Mouse (Mus musculus): ENCODE results near the gene Brms1. TPM values are rescaled to one million over a fixed set of nuclear protein-coding genes. Genes with fewer than 3 reads are reported as not detected.

Gene Brms1
- polyA plus RNA-seq, 1 experiment from 2014 or later: 40.2 TPM

- no peak for TF ChIP-seq CTCF (IDR thresholded peaks at IDR 0.05; ENCODE audit: low read depth)
- H3K36me3 ChIP-seq (ENCODE audit: insufficient read depth, low read length): no peaks in the 10 kb centered on the region
- no peak overlapping the region for H3K9ac ChIP-seq (ENCODE audit: low read depth, low read length)
- no peak overlapping the region for H3K4me3 ChIP-seq (replicated peaks; ENCODE audit: low read depth, low read length)
- no peak overlapping the region for H3K27ac ChIP-seq
- DNase-seq (ENCODE audit: low spot score) (no peak), ATAC-seq (replicated peaks; ENCODE audit: low FRiP score, low read depth) (no peak)
- no peaks in the 10 kb centered on the region for H3K27me3 ChIP-seq (ENCODE audit: insufficient read depth, low read length)
- no peaks in the 10 kb centered on the region for H3K9me3 ChIP-seq (replicated peaks; ENCODE audit: low read length)
- WGBS: 80% methylated on average over 4 of the region's 4 CpGs
- no peak overlapping the region for H3K4me2 ChIP-seq (ENCODE audit: low read length)
- peaks cover 18% of the 10 kb centered on the region for H3K4me1 ChIP-seq (replicated peaks; ENCODE audit: insufficient read depth, low read length)
These were observed 4.6 kb upstream of the Brms1 start for GRCm38 (mm10) chr19:5036577-5036976.

DNA sequence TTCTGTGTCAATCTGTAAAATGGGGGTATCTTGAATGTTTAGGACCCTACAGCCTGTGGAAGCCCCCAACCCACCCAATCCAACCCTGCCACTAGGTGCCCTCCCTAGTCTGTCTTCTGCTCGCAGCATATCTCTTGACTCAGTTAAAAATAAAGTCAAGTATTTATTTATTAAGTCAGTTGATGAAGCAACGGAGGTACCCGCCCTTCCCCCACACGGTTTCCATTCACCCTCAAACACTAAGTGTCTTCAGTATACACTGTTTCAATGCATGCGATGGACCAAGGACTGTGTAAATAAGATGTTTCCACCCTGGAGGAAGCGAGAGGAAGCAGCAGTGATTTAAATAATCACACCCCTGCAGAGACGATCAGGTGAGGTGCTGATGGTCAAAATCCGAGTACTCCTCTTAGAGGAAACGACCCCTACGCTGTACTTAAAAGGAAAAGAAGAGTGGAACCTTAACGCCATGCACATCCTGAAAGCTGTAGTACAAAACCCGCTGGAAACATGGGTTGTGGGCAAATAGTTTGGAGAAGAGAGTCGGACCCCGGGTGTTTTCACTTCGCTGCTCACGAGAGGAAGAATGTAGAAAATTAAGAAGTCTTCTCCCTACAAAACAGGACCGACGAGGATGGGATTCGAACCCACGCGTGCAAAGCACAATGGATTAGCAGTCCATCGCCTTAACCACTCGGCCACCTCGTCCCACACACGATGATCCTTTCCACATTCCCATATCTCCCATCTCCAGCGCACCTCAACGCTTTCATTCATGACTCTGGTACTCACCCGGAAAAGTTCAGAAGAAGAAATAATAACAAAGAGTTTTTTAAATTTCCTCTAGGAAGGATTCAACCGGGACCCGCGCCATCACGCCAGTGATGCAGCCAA is 3.2 kb upstream of the Brms1 start:
- TF ChIP-seq CTCF (IDR thresholded peaks at IDR 0.05; ENCODE audit: low read depth): no peak
- H3K4me3 ChIP-seq (replicated peaks; ENCODE audit: low read depth, low read length): peak overlapping the region; percentile 79
- DNase-seq (ENCODE audit: low spot score) (peak; percentile 76), ATAC-seq (replicated peaks; ENCODE audit: low FRiP score, low read depth) (peak; percentile 22; the same call in 1 of the 2 replicates)
- H3K27ac ChIP-seq: peak overlapping the region; percentile 64
- WGBS: 4% methylated on average over 32 of the region's 32 CpGs
- H3K4me1 ChIP-seq (replicated peaks; ENCODE audit: insufficient read depth, low read length): peaks cover 23% of the 10 kb centered on the region
- no peaks in the 10 kb centered on the region for H3K27me3 ChIP-seq (ENCODE audit: insufficient read depth, low read length)
- H3K9me3 ChIP-seq (replicated peaks; ENCODE audit: low read length): no peaks in the 10 kb centered on the region
- H3K9ac ChIP-seq (ENCODE audit: low read depth, low read length): peak overlapping the region; percentile 90
- peak overlapping the region; percentile 98 for H3K4me2 ChIP-seq (ENCODE audit: low read length)
- no peaks in the 10 kb centered on the region for H3K36me3 ChIP-seq (ENCODE audit: insufficient read depth, low read length)

GRCm38 (mm10) chr19:5038709-5039156 is 2.4 kb upstream of the Brms1 start, which contains the start of the genes B4gat1 and AC124502.3:
TSS of gene B4gat1 (plus strand) at chr19:5038826.
TSS of gene AC124502.3 (plus strand) at chr19:5038891.
- WGBS: under 1% methylated on average over 39 of the region's 44 CpGs
- DNase-seq (ENCODE audit: low spot score) (peak; percentile 96), ATAC-seq (replicated peaks; ENCODE audit: low FRiP score, low read depth) (peak; percentile 87)
- H3K4me2 ChIP-seq (ENCODE audit: low read length): peak within 1 kb of the TSS; percentile 98
- peak within 1 kb of the TSS; percentile 90 for H3K9ac ChIP-seq (ENCODE audit: low read depth, low read length)
- H3K4me3 ChIP-seq (replicated peaks; ENCODE audit: low read depth, low read length): peak within 1 kb of the TSS; percentile 79
- peak within 1 kb of the TSS; percentile 64 for H3K27ac ChIP-seq
- H3K36me3 ChIP-seq (ENCODE audit: insufficient read depth, low read length): no peaks in the 10 kb centered on the region
- peak; percentile 59 for TF ChIP-seq CTCF (IDR thresholded peaks at IDR 0.05; ENCODE audit: low read depth)
- H3K27me3 ChIP-seq (ENCODE audit: insufficient read depth, low read length): no peaks in the 10 kb centered on the region
- H3K4me1 ChIP-seq (replicated peaks; ENCODE audit: insufficient read depth, low read length): peaks cover 23% of the 10 kb centered on the region
- no peaks in the 10 kb centered on the region for H3K9me3 ChIP-seq (replicated peaks; ENCODE audit: low read length)

- Histone ChIP-seq H3K27me3 (ENCODE audit: insufficient read depth, low read length) (no peaks in the 10 kb centered on the region), H3K36me3 (ENCODE audit: insufficient read depth, low read length) (0 out of 2 replicates have a peak, but pooled peaks cover 2% of the 10 kb centered on the region), H3K9me3 (replicated peaks; ENCODE audit: low read length) (no peaks in the 10 kb centered on the region), H3K27ac (peak overlapping the region; percentile 64; the same call in 1 of the 2 replicates), H3K9ac (ENCODE audit: low read depth, low read length) (peak overlapping the region; percentile 90), H3K4me2 (ENCODE audit: low read length) (peak overlapping the region; percentile 98), H3K4me3 (replicated peaks; ENCODE audit: low read depth, low read length) (peak overlapping the region; percentile 79), H3K4me1 (replicated peaks; ENCODE audit: insufficient read depth, low read length) (peaks cover 23% of the 10 kb centered on the region)
- 9% methylated on average over 41 of the region's 41 CpGs for WGBS
- ATAC-seq (replicated peaks; ENCODE audit: low FRiP score, low read depth): peak; percentile 5; the same call in 1 of the 2 replicates
- no peak for TF ChIP-seq CTCF (IDR thresholded peaks at IDR 0.05; ENCODE audit: low read depth)
- DNase-seq (ENCODE audit: low spot score): peak; percentile 15
These were observed 1.6 kb upstream of the Brms1 start for GRCm38 (mm10) chr19:5039301-5040114.

- peak overlapping the region; percentile 78 for H3K9ac ChIP-seq (ENCODE audit: low read depth, low read length)
- H3K4me1 ChIP-seq (replicated peaks; ENCODE audit: insufficient read depth, low read length): peaks cover 23% of the 10 kb centered on the region
- DNase-seq (ENCODE audit: low spot score): no peak
- no peak for TF ChIP-seq CTCF (IDR thresholded peaks at IDR 0.05; ENCODE audit: low read depth)
- 2% methylated on average over 16 of the region's 16 CpGs for WGBS
- H3K4me3 ChIP-seq (replicated peaks; ENCODE audit: low read depth, low read length): peak overlapping the region; percentile 79
- 0 out of 2 replicates have a peak, but pooled peaks cover 9% of the 10 kb centered on the region for H3K36me3 ChIP-seq (ENCODE audit: insufficient read depth, low read length)
- no peaks in the 10 kb centered on the region for H3K9me3 ChIP-seq (replicated peaks; ENCODE audit: low read length)
- H3K27me3 ChIP-seq (ENCODE audit: insufficient read depth, low read length): no peaks in the 10 kb centered on the region
- H3K4me2 ChIP-seq (ENCODE audit: low read length): peak overlapping the region; percentile 98
- peak overlapping the region; percentile 80; the same call in 1 of the 2 replicates for H3K27ac ChIP-seq
- ATAC-seq (replicated peaks; ENCODE audit: low FRiP score, low read depth): no peak; the same call in 1 of the 2 replicates
These were observed 434 bp downstream of the Brms1 start for GRCm38 (mm10) chr19:5041588-5041987.

GRCm38 (mm10) chr19:5045531-5045930 is 4.4 kb downstream of the Brms1 start:
- no peaks in the 10 kb centered on the region for H3K27me3 ChIP-seq (ENCODE audit: insufficient read depth, low read length)
- no peak overlapping the region for H3K27ac ChIP-seq
- peaks cover 12% of the 10 kb centered on the region for H3K4me1 ChIP-seq (replicated peaks; ENCODE audit: insufficient read depth, low read length)
- no peak overlapping the region for H3K9ac ChIP-seq (ENCODE audit: low read depth, low read length)
- 0 out of 2 replicates have a peak, but pooled peaks cover 24% of the 10 kb centered on the region for H3K36me3 ChIP-seq (ENCODE audit: insufficient read depth, low read length)
- TF ChIP-seq CTCF (IDR thresholded peaks at IDR 0.05; ENCODE audit: low read depth): no peak
- H3K9me3 ChIP-seq (replicated peaks; ENCODE audit: low read length): no peaks in the 10 kb centered on the region
- H3K4me2 ChIP-seq (ENCODE audit: low read length): no peak overlapping the region
- WGBS: 82% methylated on average over 4 of the region's 4 CpGs
- DNase-seq (ENCODE audit: low spot score): no peak
- ATAC-seq (replicated peaks; ENCODE audit: low FRiP score, low read depth): no peak
- no peak overlapping the region for H3K4me3 ChIP-seq (replicated peaks; ENCODE audit: low read depth, low read length)

Measured in kidney, postnatal 0 days (tissue).